Mouse (Mus musculus) ovary, adult 18-20 months (tissue): ENCODE measurements around the gene Med29.

ENCODE experiments used
- DNase-seq: peaks from one replicate; pipeline ENCODE4 v3.0.0; 2022; ENCODE audit warnings: low spot score, mixed read lengths

Gene Med29

DNA sequence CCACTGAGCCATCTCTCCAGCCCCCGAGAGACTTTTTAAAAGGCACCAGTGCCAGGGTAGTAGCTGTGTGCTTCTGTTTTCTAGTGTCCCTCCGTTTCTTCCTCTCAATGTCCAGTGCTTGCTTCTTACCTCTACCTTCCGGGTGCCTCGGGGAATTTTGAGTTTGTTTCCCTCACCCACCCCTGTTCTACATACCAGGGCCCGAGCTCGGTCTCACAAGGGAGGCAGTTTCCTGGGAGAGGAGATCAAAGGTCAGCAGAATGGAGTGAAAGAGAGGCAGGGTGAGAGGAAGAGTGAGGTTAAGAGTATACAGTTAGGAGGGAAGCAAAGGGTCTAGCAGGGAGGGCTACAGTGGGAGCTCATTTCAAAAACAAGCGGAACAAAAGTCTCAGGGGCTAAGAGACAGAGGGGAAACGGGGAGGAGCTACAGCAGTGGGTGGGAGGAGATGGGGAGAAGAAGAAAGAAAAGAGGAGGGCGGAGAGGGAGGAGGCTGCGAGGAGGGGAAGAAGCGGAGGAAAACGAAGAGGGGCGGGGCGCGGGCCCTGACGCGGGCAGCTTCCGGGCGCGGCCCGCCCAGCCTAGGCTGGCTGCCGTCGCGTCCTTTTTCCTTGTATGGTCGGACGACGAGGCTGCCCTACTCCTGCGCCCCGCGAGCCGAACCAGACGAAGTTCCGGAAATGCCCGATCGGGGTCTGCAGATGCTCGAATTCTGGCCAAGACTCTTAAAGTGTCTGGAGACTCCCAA, 17.2 kb downstream of the Med29 start:
- peak; percentile 90 for DNase-seq

- no peak for DNase-seq
Observed at GRCm38 (mm10) chr7:28374647-28375046, 17.9 kb downstream of the Med29 start.

DNA sequence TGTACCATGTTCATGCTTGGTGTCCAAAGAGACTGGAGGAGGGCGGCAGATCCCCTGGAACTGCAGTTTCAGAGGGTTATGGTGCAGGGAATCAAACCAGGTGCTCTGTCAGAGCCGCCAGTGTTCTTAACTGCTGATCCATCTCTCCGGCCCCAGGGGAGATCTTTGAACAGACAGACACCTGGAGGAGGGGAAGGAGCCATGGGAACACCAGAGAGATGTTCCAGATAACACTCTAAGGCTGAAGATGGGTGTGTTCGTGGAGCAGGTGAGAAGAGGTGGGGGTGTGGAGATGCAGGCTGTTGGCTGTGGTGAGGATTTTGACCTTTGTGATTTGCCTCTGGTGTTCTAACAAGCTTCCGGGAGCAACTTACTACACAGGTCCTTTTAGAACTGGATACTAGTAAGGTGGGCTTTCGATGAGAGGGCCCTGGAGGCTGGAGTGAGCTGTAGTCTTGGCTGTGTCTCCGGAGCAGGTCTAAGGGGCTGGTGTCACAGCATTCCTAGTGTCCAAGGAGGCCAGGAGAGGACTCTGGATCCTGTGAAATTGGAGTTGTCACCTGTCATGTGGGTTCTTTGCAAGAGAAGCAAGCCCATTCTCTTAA, 18.5 kb downstream of the Med29 start:
- no peak for DNase-seq

DNA sequence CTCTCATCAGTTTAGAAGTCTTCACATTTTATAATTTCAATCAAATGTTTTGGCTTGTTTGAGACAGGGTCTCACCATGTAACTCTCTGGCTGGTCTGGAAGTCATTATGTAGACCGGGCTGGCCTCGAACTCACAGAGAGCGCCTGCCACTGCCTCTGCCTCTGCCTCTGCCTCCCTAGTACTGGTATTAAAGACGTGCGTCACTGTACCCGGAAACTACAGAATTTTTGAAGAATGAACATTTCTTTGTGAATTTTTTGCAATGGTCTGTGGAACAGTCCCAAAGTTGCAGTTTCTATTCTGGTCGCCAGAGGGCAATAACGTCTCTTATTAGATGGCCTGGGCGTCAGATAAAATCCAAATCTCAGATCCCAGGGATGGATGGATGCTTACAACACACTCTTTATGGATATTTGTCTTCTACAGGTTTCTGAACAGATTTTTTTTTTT, 19.4 kb downstream of the Med29 start:
- DNase-seq: peak; percentile 56

GRCm38 (mm10) chr7:28372251-28373108, 20.0 kb downstream of the Med29 start, which contains the start of gene Plekhg2:
Plekhg2 (minus strand) TSS chr7:28372599.
- peak; percentile 98 for DNase-seq

- DNase-seq: peak; percentile 51
Observed at GRCm38 (mm10) chr7:28371514-28371989, 21.0 kb downstream of the Med29 start.

DNA sequence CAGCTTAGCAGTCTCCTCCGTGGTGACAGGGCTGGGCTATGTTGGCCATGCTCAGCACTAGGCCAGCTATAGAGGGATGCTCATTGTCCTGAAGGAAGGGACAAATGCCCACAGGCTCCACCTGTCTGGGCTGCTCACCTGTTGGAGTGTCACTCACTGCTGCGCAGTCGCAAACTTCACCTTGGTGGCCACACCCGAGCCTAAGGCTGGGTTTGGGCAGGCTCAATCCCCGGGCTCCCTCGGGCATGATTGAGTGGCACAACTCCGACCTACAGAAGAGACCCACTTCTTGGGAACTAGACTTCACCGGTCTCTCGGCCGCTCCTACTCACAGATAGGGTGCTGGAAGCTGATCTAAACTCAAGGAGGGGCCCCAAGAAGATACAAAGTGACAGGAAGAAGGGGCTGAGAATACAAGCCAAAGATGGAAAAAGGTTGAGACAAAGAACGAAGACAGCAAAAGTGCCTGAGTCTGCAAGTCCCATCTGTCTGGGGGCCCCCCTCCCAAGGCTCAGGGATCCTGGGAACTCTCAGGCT, 21.5 kb downstream of the Med29 start:
- no peak for DNase-seq

GRCm38 (mm10) chr7:28370051-28370450, 22.5 kb downstream of the Med29 start:
- DNase-seq: no peak

- no peak for DNase-seq
Observed at GRCm38 (mm10) chr7:28368276-28368920, 24.1 kb downstream of the Med29 start.

GRCm38 (mm10) chr7:28367663-28368275, 24.7 kb downstream of the Med29 start:
- DNase-seq: no peak

DNA sequence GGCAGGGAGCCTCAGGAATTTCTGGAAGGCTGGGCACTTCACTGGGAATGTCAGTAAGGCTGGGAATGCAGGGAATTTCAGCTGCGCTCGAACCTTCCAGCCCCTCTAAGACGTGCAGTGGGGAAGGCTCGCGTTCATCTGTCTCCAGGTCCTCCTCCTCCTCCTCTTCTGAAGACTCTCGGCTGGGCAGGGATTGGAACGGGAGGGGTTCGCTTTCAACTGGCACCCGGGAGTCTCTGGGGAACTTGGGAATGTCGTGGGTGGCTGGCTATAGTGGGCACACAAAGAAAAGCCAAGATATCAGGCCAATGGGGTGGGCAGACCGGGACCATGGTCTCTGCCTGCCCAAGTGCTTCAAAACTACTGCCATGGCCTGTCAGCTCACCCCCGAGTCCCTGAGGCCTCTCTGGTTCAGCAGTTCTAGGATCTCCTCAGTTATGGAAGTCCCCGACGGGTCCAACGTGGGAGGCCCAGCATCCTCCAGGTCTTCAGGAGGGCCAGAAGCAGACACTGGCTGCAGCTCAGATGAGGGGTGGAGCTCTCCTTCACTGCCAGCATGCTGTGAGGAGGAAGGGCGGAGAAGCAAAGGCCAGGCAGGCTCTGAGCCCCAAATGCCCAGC, 30.0 kb downstream of the Med29 start:
- no peak for DNase-seq

DNA sequence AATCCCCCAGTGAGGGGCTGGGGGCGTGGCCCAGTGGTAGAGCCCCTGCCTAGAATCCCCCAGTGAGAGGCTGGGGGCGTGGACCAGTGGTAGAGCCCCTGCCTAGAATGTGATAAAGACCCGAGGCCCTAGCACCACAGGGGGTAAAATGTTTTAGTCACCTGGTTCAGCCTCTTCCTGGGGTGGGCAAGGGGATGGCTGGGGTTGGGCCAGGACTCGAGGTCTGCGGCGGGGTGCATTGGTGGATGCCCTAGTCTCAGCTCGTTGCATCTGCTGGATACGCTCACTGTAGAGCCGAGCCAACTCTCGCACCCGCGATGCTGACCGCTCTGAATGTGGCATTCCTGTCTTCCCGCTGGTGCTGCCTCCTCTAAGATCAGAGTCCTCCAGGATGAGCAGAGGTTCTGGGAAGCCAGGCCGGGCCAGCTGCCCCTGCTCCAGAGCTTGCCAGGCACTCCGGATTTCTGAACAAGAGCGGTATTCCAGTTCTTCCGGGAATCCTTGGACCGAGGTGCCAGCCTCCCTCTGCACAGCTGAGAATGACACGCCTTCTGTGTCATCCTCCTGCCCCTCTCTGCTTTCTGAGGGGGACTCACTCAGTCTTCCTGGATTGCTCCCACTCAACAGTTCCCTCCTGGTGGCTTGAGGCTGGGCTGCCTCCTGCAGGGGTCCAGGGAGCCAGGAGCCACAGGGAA, 30.7 kb downstream of the Med29 start:
- DNase-seq: no peak

DNA sequence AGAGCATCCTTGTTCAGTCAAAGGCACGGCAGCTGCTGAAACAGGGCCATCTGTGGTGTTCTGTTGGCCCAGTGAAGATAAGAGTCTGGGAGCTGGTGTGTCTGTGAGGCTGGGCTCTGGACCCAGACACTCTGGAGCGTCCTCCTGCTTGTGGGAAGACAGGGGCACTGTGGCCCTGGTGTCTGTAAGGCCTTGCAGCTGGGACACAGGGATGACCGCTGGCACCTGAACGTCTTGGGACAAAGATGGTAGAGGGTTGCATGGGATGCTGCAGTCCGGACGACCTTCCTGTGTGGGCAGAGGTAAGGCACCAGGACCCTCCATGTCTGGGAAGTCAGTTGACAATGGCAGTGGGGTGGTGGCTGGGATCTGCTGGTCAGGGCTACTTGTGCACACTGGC, 32.2 kb downstream of the Med29 start:
- no peak for DNase-seq

DNA sequence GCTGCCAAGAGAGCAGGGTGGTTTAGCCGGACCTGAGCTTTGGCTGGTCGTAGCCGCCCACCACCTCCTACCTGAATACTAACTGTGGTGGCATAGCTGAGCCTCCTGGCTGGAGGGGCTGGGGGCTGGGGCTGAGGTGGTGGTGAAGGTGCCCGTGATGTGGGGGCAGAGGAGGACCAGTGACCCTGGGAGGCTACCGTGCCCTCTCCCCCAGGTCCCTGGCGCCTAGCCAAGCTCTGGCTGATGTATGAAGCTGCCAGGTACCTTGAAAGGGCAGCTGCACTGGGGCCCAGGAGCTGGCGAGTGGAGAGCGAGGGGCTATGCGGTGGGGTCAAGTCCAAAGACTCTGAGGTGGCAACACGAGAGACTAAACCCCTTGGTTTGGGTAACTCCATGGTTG, 32.7 kb downstream of the Med29 start:
- DNase-seq: no peak

GRCm38 (mm10) chr7:28358431-28358830, 34.1 kb downstream of the Med29 start:
- DNase-seq: no peak

DNA sequence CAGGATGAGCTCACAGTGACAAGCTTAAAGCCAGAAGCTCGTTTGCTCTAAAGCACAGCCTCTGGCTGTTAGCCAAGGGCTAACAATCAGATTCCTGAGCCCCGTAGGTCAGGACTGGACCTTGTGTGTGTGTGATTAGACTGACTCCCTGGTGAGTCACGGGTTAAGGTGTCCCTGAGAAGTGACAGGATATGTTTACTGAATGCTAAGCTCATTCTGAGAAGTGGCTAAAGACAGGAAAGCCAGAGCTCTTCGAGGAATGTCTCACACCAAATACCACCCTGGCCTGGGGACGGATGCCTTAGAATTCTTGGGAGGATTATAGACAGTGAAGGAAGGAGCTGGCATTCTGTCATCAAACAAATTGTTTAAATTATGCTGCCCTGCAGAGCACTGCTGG, 34.5 kb downstream of the Med29 start:
- no peak for DNase-seq

DNA sequence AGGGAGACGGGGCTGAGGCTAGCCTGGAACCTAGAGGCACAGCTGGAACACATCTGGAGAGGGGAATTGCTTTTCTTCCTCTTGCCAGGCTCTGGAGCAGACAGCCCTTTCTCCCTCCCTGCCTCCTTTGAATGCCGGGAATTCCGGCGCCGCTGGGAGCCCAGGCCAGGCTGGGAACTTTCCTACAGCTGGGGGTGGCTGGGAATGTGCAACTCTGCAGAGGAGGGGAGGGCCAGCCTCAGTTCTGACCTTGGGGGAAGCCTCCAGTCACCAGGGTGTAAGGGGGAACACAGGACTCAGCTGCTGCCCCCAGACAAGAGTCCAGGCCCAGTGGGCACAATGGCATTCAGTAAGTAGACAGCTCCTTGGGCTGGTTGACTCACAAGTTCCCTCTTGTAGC, 35.5 kb downstream of the Med29 start:
- DNase-seq: peak; percentile 61

- no peak for DNase-seq
Observed at GRCm38 (mm10) chr7:28355221-28355620, 37.3 kb downstream of the Med29 start.

GRCm38 (mm10) chr7:28354596-28354995, 37.9 kb downstream of the Med29 start:
- no peak for DNase-seq

GRCm38 (mm10) chr7:28354113-28354581, 38.4 kb downstream of the Med29 start:
- DNase-seq: no peak
